Comparison of ENCODE assay signal across 22 mouse cellular contexts in genomic region chr10:20009310-20009709, GRCm38 (mm10).
"Had no signal": no experiment of that assay in that cellular context is flagged by ENCODE, and none has a peak within 500 bp of the region (broad histone marks: within the 10 kb centered on the region; RNA-seq: fewer than 3 reads in every experiment).

No protein-coding gene starts in this region.

- H3K36me3 ChIP-seq: hindbrain, embryonic 13.5 days; hindbrain, embryonic 15.5 days; kidney, embryonic 15.5 days; limb, embryonic 13.5 days; limb, embryonic 15.5 days had no signal

- H3K4me3 ChIP-seq: gastrocnemius, adult 2 months; hindbrain, embryonic 13.5 days; hindbrain, embryonic 15.5 days; kidney, embryonic 15.5 days; limb, embryonic 13.5 days; limb, embryonic 15.5 days had no signal

- H3K4me1 ChIP-seq: kidney, embryonic 15.5 days; limb, embryonic 13.5 days; limb, embryonic 15.5 days had no signal

- H3K4me2 ChIP-seq: heart, embryonic 11.5 days; hindbrain, embryonic 13.5 days; hindbrain, embryonic 15.5 days; kidney, embryonic 15.5 days; limb, embryonic 13.5 days; limb, embryonic 15.5 days had no signal

- H3K27ac ChIP-seq: gastrocnemius, adult 2 months; hindbrain, embryonic 13.5 days; hindbrain, embryonic 15.5 days; hindbrain, postnatal 0 days; kidney, embryonic 15.5 days; kidney, postnatal 0 days; limb, embryonic 13.5 days; limb, embryonic 15.5 days had no signal

- H3K9ac ChIP-seq: hindbrain, embryonic 13.5 days; hindbrain, embryonic 15.5 days; kidney, embryonic 15.5 days; limb, embryonic 13.5 days; limb, embryonic 15.5 days had no signal

- DNase-seq: gastrocnemius, adult 2 months; gastrocnemius, postnatal 10 days; gastrocnemius, postnatal 25 days; heart, adult 18-20 months; heart, postnatal 10 days; kidney, adult 11 months; kidney, adult 2 months; kidney, adult 9 months; kidney, postnatal 14 days; kidney, postnatal 36 days; layer of hippocampus, adult 9-11 months; layer of hippocampus, postnatal 36 days; left cerebral cortex, postnatal 4 days had no signal

- H3K27me3 ChIP-seq: hindbrain, embryonic 13.5 days; hindbrain, embryonic 15.5 days; kidney, embryonic 15.5 days; limb, embryonic 13.5 days; limb, embryonic 15.5 days had no signal

- H3K9me3 ChIP-seq: hindbrain, embryonic 13.5 days; hindbrain, embryonic 15.5 days; kidney, embryonic 15.5 days; limb, embryonic 15.5 days had no signal

- ATAC-seq: hindbrain, postnatal 0 days; intestine, embryonic 16.5 days had no signal
